Mouse (Mus musculus): Measurements from ENCODE around the gene Ifrd2. TPM values are rescaled to one million over a fixed set of nuclear protein-coding genes. Genes with fewer than 3 reads are reported as not detected.

Gene Ifrd2
- polyA plus RNA-seq, 1 experiment: 29.4 TPM

- H3ac ChIP-seq (ENCODE audit: control insufficient read depth, insufficient read length): no peak within 1 kb of the TSS
- H3K27me3 ChIP-seq (ENCODE audit: control insufficient read depth, insufficient read depth, insufficient read length): no peaks in the 10 kb centered on the region
- H3K79me2 ChIP-seq (ENCODE audit: control insufficient read depth, insufficient read depth): no peaks in the 10 kb centered on the region
- H3K4me3 ChIP-seq: no peak within 1 kb of the TSS
- peak within 1 kb of the TSS; percentile 63 for H3K4me2 ChIP-seq (ENCODE audit: low read depth)
- TF ChIP-seq POLR2AphosphoS2 (IDR thresholded peaks at IDR 0.05; ENCODE audit: insufficient read length, low read depth) (no peak), MYOG (IDR thresholded peaks at IDR 0.05; ENCODE audit: control insufficient read depth in 1 of 3, insufficient read depth in 1 of 3, insufficient read length in 2 of 3, low read depth in 2 of 3) (peak in 2 of 3 experiments; percentile 21 to 38), MYOD1 (IDR thresholded peaks at IDR 0.05; ENCODE audit: control insufficient read depth in 1 of 3, insufficient read length in 2 of 3, low read depth in 2 of 3) (peak in 2 of 3 experiments; percentile 54 to 60)
- no peaks in the 10 kb centered on the region for H3K36me3 ChIP-seq (ENCODE audit: control insufficient read depth, insufficient read depth)
Measured at GRCm38 (mm10) chr9:107547026-107547425, 40.4 kb upstream of the Ifrd2 start, which contains the start of gene Zmynd10. Zmynd10 (plus strand) TSS chr9:107547298.

GRCm38 (mm10) chr9:107547957-107548356 lies 39.5 kb upstream of the Ifrd2 start:
- no peak overlapping the region for H3K4me2 ChIP-seq (ENCODE audit: low read depth)
- TF ChIP-seq SRF (IDR thresholded peaks at IDR 0.05; ENCODE audit: control insufficient read depth, insufficient read length, low read depth): no peak
- TF ChIP-seq USF1 (IDR thresholded peaks at IDR 0.05; ENCODE audit: low read depth): no peak
- no peak for TF ChIP-seq TCF3 (IDR thresholded peaks at IDR 0.05; ENCODE audit: insufficient read length, low read depth)
- no peak overlapping the region for H3ac ChIP-seq (ENCODE audit: control insufficient read depth, insufficient read length)

GRCm38 (mm10) chr9:107548820-107549219 lies 38.6 kb upstream of the Ifrd2 start:
- H3K4me3 ChIP-seq: no peak overlapping the region
- no peak overlapping the region for H3K4me2 ChIP-seq (ENCODE audit: low read depth)
- H3K27me3 ChIP-seq (ENCODE audit: control insufficient read depth, insufficient read depth, insufficient read length): no peaks in the 10 kb centered on the region
- H3K79me2 ChIP-seq (ENCODE audit: control insufficient read depth, insufficient read depth): peaks cover 13% of the 10 kb centered on the region
- H3K36me3 ChIP-seq (ENCODE audit: control insufficient read depth, insufficient read depth): no peaks in the 10 kb centered on the region
- no peak for TF ChIP-seq MYOD1 (IDR thresholded peaks at IDR 0.05; ENCODE audit: control insufficient read depth in 1 of 3, insufficient read length in 2 of 3, low read depth in 2 of 3)
- no peak for TF ChIP-seq CEBPB (IDR thresholded peaks at IDR 0.05; ENCODE audit: insufficient read depth, poor library complexity, severe bottlenecking)
- H3ac ChIP-seq (ENCODE audit: control insufficient read depth, insufficient read length): no peak overlapping the region

More at GRCm38 (mm10) chr9:107547957-107548356, 39.5 kb upstream of the Ifrd2 start:
- Histone ChIP-seq H3K36me3 (ENCODE audit: control insufficient read depth, insufficient read depth) (no peaks in the 10 kb centered on the region), H3K79me2 (ENCODE audit: control insufficient read depth, insufficient read depth) (peaks cover 5% of the 10 kb centered on the region), H3K27me3 (ENCODE audit: control insufficient read depth, insufficient read depth, insufficient read length) (no peaks in the 10 kb centered on the region), H3K4me3 (no peak overlapping the region)

- no peaks in the 10 kb centered on the region for H3K36me3 ChIP-seq (ENCODE audit: control insufficient read depth, insufficient read depth)
- no peak overlapping the region for H3ac ChIP-seq (ENCODE audit: control insufficient read depth, insufficient read length)
- no peaks in the 10 kb centered on the region for H3K27me3 ChIP-seq (ENCODE audit: control insufficient read depth, insufficient read depth, insufficient read length)
- no peak overlapping the region for H3K4me2 ChIP-seq (ENCODE audit: low read depth)
- peaks cover 14% of the 10 kb centered on the region for H3K79me2 ChIP-seq (ENCODE audit: control insufficient read depth, insufficient read depth)
- TF ChIP-seq MYOG (IDR thresholded peaks at IDR 0.05; ENCODE audit: control insufficient read depth in 1 of 3, insufficient read depth in 1 of 3, insufficient read length in 2 of 3, low read depth in 2 of 3): no peak
- no peak for TF ChIP-seq TCF3 (IDR thresholded peaks at IDR 0.05; ENCODE audit: insufficient read length, low read depth)
- no peak for TF ChIP-seq MYOD1 (IDR thresholded peaks at IDR 0.05; ENCODE audit: control insufficient read depth in 1 of 3, insufficient read length in 2 of 3, low read depth in 2 of 3)
- no peak for TF ChIP-seq TCF12 (IDR thresholded peaks at IDR 0.05; ENCODE audit: insufficient read depth, poor library complexity, severe bottlenecking)
- no peak for TF ChIP-seq POLR2AphosphoS2 (IDR thresholded peaks at IDR 0.05; ENCODE audit: insufficient read length, low read depth)
- no peak for TF ChIP-seq SRF (IDR thresholded peaks at IDR 0.05; ENCODE audit: control insufficient read depth, insufficient read length, low read depth)
- TF ChIP-seq USF1 (IDR thresholded peaks at IDR 0.05; ENCODE audit: low read depth): no peak
- TF ChIP-seq E2F4 (IDR thresholded peaks at IDR 0.05; ENCODE audit: insufficient read depth): no peak
- no peak for TF ChIP-seq POLR2A (IDR thresholded peaks at IDR 0.05; ENCODE audit: insufficient read length, low read depth)
- TF ChIP-seq MAX (IDR thresholded peaks at IDR 0.05; ENCODE audit: low read depth): no peak
- no peak for TF ChIP-seq REST (IDR thresholded peaks at IDR 0.05; ENCODE audit: insufficient read depth, insufficient read length)
- TF ChIP-seq CEBPB (IDR thresholded peaks at IDR 0.05; ENCODE audit: insufficient read depth, poor library complexity, severe bottlenecking): no peak
- no peak overlapping the region for H3K4me3 ChIP-seq
Measured at GRCm38 (mm10) chr9:107549297-107550074, 38.0 kb upstream of the Ifrd2 start.

GRCm38 (mm10) chr9:107550491-107551116 lies 36.8 kb upstream of the Ifrd2 start:
- TF ChIP-seq MYOD1 (IDR thresholded peaks at IDR 0.05; ENCODE audit: control insufficient read depth in 1 of 3, insufficient read length in 2 of 3, low read depth in 2 of 3): no peak
- no peak for TF ChIP-seq POLR2AphosphoS2 (IDR thresholded peaks at IDR 0.05; ENCODE audit: insufficient read length, low read depth)
- no peak for TF ChIP-seq MAX (IDR thresholded peaks at IDR 0.05; ENCODE audit: low read depth)
- TF ChIP-seq MYOG (IDR thresholded peaks at IDR 0.05; ENCODE audit: control insufficient read depth in 1 of 3, insufficient read depth in 1 of 3, insufficient read length in 2 of 3, low read depth in 2 of 3): no peak
- TF ChIP-seq CEBPB (IDR thresholded peaks at IDR 0.05; ENCODE audit: insufficient read depth, poor library complexity, severe bottlenecking): no peak
- no peak for TF ChIP-seq REST (IDR thresholded peaks at IDR 0.05; ENCODE audit: insufficient read depth, insufficient read length)
- no peak for TF ChIP-seq POLR2A (IDR thresholded peaks at IDR 0.05; ENCODE audit: insufficient read length, low read depth)
- no peak for TF ChIP-seq E2F4 (IDR thresholded peaks at IDR 0.05; ENCODE audit: insufficient read depth)
- Histone ChIP-seq H3ac (ENCODE audit: control insufficient read depth, insufficient read length) (no peak overlapping the region), H3K4me2 (ENCODE audit: low read depth) (peak overlapping the region; percentile 85), H3K4me3 (peak overlapping the region; percentile 96), H3K79me2 (ENCODE audit: control insufficient read depth, insufficient read depth) (peaks cover 22% of the 10 kb centered on the region), H3K27me3 (ENCODE audit: control insufficient read depth, insufficient read depth, insufficient read length) (no peaks in the 10 kb centered on the region), H3K36me3 (ENCODE audit: control insufficient read depth, insufficient read depth) (no peaks in the 10 kb centered on the region)

Measured in myocyte (in vitro differentiated cells).